Mouse (Mus musculus): ENCODE results near the gene Med12.

DNA sequence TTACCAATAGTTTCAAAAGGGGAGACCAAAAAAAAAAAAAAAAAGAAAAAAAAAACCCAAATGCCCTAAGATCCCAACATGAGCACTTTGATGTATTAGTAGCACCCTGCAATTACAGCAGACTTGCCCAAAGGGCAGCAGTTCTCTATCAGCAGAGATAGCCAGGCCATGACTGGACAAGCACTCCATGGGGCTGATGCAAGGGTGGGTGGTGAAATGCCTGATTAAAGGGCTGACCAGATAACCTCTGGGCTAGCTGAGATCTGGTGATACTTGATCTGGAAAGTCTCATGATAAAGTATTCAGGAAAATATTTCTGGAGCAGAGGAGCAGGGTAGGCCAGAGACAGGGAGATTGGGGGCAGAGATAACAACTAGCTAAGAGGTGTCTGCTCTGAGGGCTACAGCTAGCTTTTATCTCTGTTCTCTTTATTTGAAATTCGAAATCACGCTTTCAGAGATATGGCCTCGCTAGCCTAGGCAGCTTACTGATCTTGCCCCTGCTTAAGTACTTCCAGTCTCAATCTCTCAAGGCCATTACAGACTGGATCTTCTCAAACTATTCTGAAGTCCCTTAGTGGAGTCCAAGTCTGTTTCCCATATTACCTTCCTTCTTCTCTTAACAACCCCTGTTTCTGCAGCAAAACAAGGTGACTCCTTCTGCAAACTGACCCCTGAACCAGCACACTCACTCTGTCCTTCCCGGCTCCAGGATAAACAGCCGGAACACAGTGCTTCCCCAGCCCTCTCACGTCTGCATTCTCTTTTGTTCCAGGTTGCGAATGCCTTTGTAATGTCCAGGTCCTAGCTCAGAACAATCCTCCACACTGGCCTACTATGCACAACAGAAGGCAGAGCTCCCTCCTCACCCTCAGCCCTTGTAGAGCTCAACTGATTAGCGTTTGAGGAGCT, 52.4 kb downstream of the Med12 start:
- TF ChIP-seq CTCF (conservative IDR thresholded peaks at IDR 0.05; ENCODE audit: low read length) (no peak), NANOG (IDR thresholded peaks at IDR 0.05; ENCODE audit: borderline replicate concordance, low read length) (no peak)

All from E14TG2a.4 (cell line).